Mouse (Mus musculus): ENCODE measurements around the gene Rnf182.

The Rnf182 gene

GRCm38 (mm10) chr13:43615577-43616254 is at the start of gene Rnf182:
TSS of gene Rnf182 (plus strand) at chr13:43615710.
- peak; percentile 34 for DNase-seq (ENCODE audit: low read depth, low spot score)

GRCm38 (mm10) chr13:43566184-43566583 is 49.3 kb upstream of the Rnf182 start:
- DNase-seq (ENCODE audit: low read depth, low spot score) = no peak

- DNase-seq (ENCODE audit: low read depth, low spot score) = no peak
These were observed 48.2 kb upstream of the Rnf182 start for GRCm38 (mm10) chr13:43567141-43567891.

- DNase-seq (ENCODE audit: low read depth, low spot score) = no peak
These were observed 41.5 kb upstream of the Rnf182 start for GRCm38 (mm10) chr13:43573979-43574378.

- no peak for DNase-seq (ENCODE audit: low read depth, low spot score)
These were observed 40.1 kb upstream of the Rnf182 start for GRCm38 (mm10) chr13:43575431-43575830.

GRCm38 (mm10) chr13:43577254-43577653 is 38.3 kb upstream of the Rnf182 start:
- DNase-seq (ENCODE audit: low read depth, low spot score) = no peak

GRCm38 (mm10) chr13:43577766-43578165 is 37.7 kb upstream of the Rnf182 start:
- DNase-seq (ENCODE audit: low read depth, low spot score) = no peak

GRCm38 (mm10) chr13:43579740-43580139 is 35.8 kb upstream of the Rnf182 start:
- no peak for DNase-seq (ENCODE audit: low read depth, low spot score)

- no peak for DNase-seq (ENCODE audit: low read depth, low spot score)
These were observed 34.8 kb upstream of the Rnf182 start for GRCm38 (mm10) chr13:43580661-43581060.

GRCm38 (mm10) chr13:43582961-43583360 is 32.5 kb upstream of the Rnf182 start:
- DNase-seq (ENCODE audit: low read depth, low spot score) = no peak

- no peak for DNase-seq (ENCODE audit: low read depth, low spot score)
These were observed 32.0 kb upstream of the Rnf182 start for GRCm38 (mm10) chr13:43583504-43583903.

- DNase-seq (ENCODE audit: low read depth, low spot score) = no peak
These were observed 30.2 kb upstream of the Rnf182 start for GRCm38 (mm10) chr13:43585335-43585734.

- no peak for DNase-seq (ENCODE audit: low read depth, low spot score)
These were observed 28.5 kb upstream of the Rnf182 start for GRCm38 (mm10) chr13:43586966-43587365.

GRCm38 (mm10) chr13:43587844-43588840 is 27.4 kb upstream of the Rnf182 start:
- DNase-seq (ENCODE audit: low read depth, low spot score) = no peak

- no peak for DNase-seq (ENCODE audit: low read depth, low spot score)
These were observed 23.5 kb upstream of the Rnf182 start for GRCm38 (mm10) chr13:43591828-43592680.

GRCm38 (mm10) chr13:43592681-43593068 is 22.8 kb upstream of the Rnf182 start:
- DNase-seq (ENCODE audit: low read depth, low spot score) = no peak

GRCm38 (mm10) chr13:43595896-43596295 is 19.6 kb upstream of the Rnf182 start:
- DNase-seq (ENCODE audit: low read depth, low spot score) = peak; percentile 55

- DNase-seq (ENCODE audit: low read depth, low spot score) = no peak
These were observed 14.5 kb upstream of the Rnf182 start for GRCm38 (mm10) chr13:43600967-43601366.

- DNase-seq (ENCODE audit: low read depth, low spot score) = no peak
These were observed 13.1 kb upstream of the Rnf182 start for GRCm38 (mm10) chr13:43602440-43602839.

GRCm38 (mm10) chr13:43603042-43603441 is 12.5 kb upstream of the Rnf182 start:
- DNase-seq (ENCODE audit: low read depth, low spot score) = no peak

- no peak for DNase-seq (ENCODE audit: low read depth, low spot score)
These were observed 6.7 kb upstream of the Rnf182 start for GRCm38 (mm10) chr13:43608854-43609253.
